Mouse (Mus musculus) bone marrow macrophage, adult 2 months (primary cell): ENCODE measurements at regions not wholly inside any gene's neighbourhood (a gene's known extent, or its start where the extent isn't known, plus 50 kb on each side); places are given as distances from the start of the nearest gene placed in this dataset.

Source experiments
- H3K27ac ChIP-seq: 2 replicates; pipeline ENCODE4 v1.5.1; 2012; ENCODE audit warnings: low read depth, low read length; ENCODE audit not compliant: insufficient read depth
- H3K4me1 ChIP-seq: 2 replicates; pipeline ENCODE4 v1.6.1; 2012; ENCODE audit warnings: low read length; ENCODE audit not compliant: control insufficient read depth, insufficient read depth
- H3K4me3 ChIP-seq: 2 replicates; pipeline ENCODE4 v1.5.1; 2012; ENCODE audit warnings: mild to moderate bottlenecking, low read length, moderate library complexity; ENCODE audit not compliant: insufficient read depth
- CTCF ChIP-seq: IDR thresholded peaks from 2 replicates; pipeline ENCODE4 v1.5.1; 2012; ENCODE audit warnings: low read depth, mild to moderate bottlenecking, low read length, moderate library complexity
- POLR2A ChIP-seq: IDR thresholded peaks from 2 replicates; pipeline ENCODE4 v1.6.1; 2012; ENCODE audit warnings: mild to moderate bottlenecking, low read depth, low read length, borderline replicate concordance

GRCm38 (mm10) chr2:105521841-105522240 is 122.7 kb upstream of the Rcn1 start:
- no peak for TF ChIP-seq CTCF
- no peak for TF ChIP-seq POLR2A
- Histone ChIP-seq H3K27ac (no peak overlapping the region), H3K4me3 (no peak overlapping the region), H3K4me1 (no peaks in the 10 kb centered on the region)

GRCm38 (mm10) chr2:105523297-105523802 is 124.2 kb upstream of the Rcn1 start:
- TF ChIP-seq CTCF (peak; percentile 73), POLR2A (no peak)
- Histone ChIP-seq H3K4me3 (no peak overlapping the region), H3K27ac (no peak overlapping the region), H3K4me1 (no peaks in the 10 kb centered on the region)

- Histone ChIP-seq H3K27ac (no peak overlapping the region), H3K4me1 (no peaks in the 10 kb centered on the region), H3K4me3 (no peak overlapping the region)
- no peak for TF ChIP-seq POLR2A
- TF ChIP-seq CTCF = no peak
Measured at GRCm38 (mm10) chr2:105525111-105525610, 126.0 kb upstream of the Rcn1 start.

GRCm38 (mm10) chr2:105528535-105528934 is 129.4 kb upstream of the Rcn1 start:
- Histone ChIP-seq H3K4me3 (no peak overlapping the region), H3K27ac (no peak overlapping the region), H3K4me1 (no peaks in the 10 kb centered on the region)
- no peak for TF ChIP-seq POLR2A
- TF ChIP-seq CTCF = no peak

GRCm38 (mm10) chr2:105544099-105544498 is 124.6 kb upstream of the Pax6 start:
- Histone ChIP-seq H3K4me3 (no peak overlapping the region), H3K4me1 (no peaks in the 10 kb centered on the region), H3K27ac (no peak overlapping the region)
- no peak for TF ChIP-seq POLR2A
- no peak for TF ChIP-seq CTCF

- Histone ChIP-seq H3K4me3 (no peak overlapping the region), H3K27ac (no peak overlapping the region), H3K4me1 (no peaks in the 10 kb centered on the region)
- no peak for TF ChIP-seq CTCF
- no peak for TF ChIP-seq POLR2A
Measured at GRCm38 (mm10) chr2:105552092-105552491, 116.6 kb upstream of the Pax6 start.

GRCm38 (mm10) chr2:105586782-105587181 is 81.9 kb upstream of the Pax6 start:
- no peak for TF ChIP-seq POLR2A
- no peak for TF ChIP-seq CTCF
- H3K27ac ChIP-seq = no peak overlapping the region
- no peak overlapping the region for H3K4me3 ChIP-seq
- no peaks in the 10 kb centered on the region for H3K4me1 ChIP-seq

- Histone ChIP-seq H3K27ac (no peak overlapping the region), H3K4me3 (no peak overlapping the region), H3K4me1 (no peaks in the 10 kb centered on the region)
- TF ChIP-seq CTCF (no peak), POLR2A (no peak)
Measured at GRCm38 (mm10) chr2:105594131-105594530, 74.6 kb upstream of the Pax6 start.

- H3K4me3 ChIP-seq = no peak overlapping the region
- no peak for TF ChIP-seq CTCF
- TF ChIP-seq POLR2A = no peak
- no peak overlapping the region for H3K27ac ChIP-seq
- H3K4me1 ChIP-seq = no peaks in the 10 kb centered on the region
Measured at GRCm38 (mm10) chr2:105604553-105605116, 64.1 kb upstream of the Pax6 start.

- Histone ChIP-seq H3K27ac (no peak overlapping the region), H3K4me1 (no peaks in the 10 kb centered on the region), H3K4me3 (no peak overlapping the region)
- TF ChIP-seq POLR2A = no peak
- TF ChIP-seq CTCF = no peak
Measured at GRCm38 (mm10) chr2:105607969-105608538, 60.6 kb upstream of the Pax6 start.
